Mouse (Mus musculus) limb, embryonic 11.5 days (tissue): Measurements from ENCODE around the gene Plk5. TPM values are rescaled to one million over a fixed set of nuclear protein-coding genes. Genes with fewer than 3 reads are reported as not detected.

Experiments
- ATAC-seq: fragments of 200-750 bp; cut with Nextera tagmentation; 2 replicates; pipeline ENCODE4 v1.8.0; 2017; ENCODE audit warnings: low read depth; ENCODE audit not compliant: insufficient number of reproducible peaks, low FRiP score, low TSS enrichment
- DNase-seq: peaks from one replicate; pipeline ENCODE4 v3.0.0-alpha.2; 2015; ENCODE audit warnings: low spot score
- H3K27ac ChIP-seq: fragments of 300-500 bp; sonication (generic); replicated peaks from 2 replicates; pipeline ENCODE4 v1.5.1; 2014; ENCODE audit warnings: low read depth, mild to moderate bottlenecking, low read length
- H3K27me3 ChIP-seq: fragments of 300-500 bp; sonication (generic); 2 replicates; pipeline ENCODE4 v1.6.1; 2014; ENCODE audit warnings: mild to moderate bottlenecking, low read length, mixed read lengths; ENCODE audit not compliant: control insufficient read depth, insufficient read depth
- H3K36me3 ChIP-seq: fragments of 300-500 bp; sonication (generic); 2 replicates; pipeline ENCODE4 v1.6.1; 2014; ENCODE audit warnings: mild to moderate bottlenecking, low read length, moderate library complexity, mixed read lengths; ENCODE audit not compliant: control insufficient read depth, insufficient read depth
- H3K4me1 ChIP-seq: fragments of 300-500 bp; sonication (generic); 2 replicates; pipeline ENCODE4 v1.6.1; 2014; ENCODE audit warnings: low read length, mixed read lengths; ENCODE audit not compliant: control insufficient read depth, insufficient read depth
- H3K4me2 ChIP-seq: fragments of 300-500 bp; sonication (generic); 2 replicates; pipeline ENCODE4 v1.6.1; 2014; ENCODE audit warnings: low read depth, mild to moderate bottlenecking, moderate library complexity; ENCODE audit not compliant: severe bottlenecking
- H3K4me3 ChIP-seq: fragments of 300-500 bp; sonication (generic); 2 replicates; pipeline ENCODE4 v1.5.1; 2014; ENCODE audit warnings: low read depth, low read length
- H3K9ac ChIP-seq: fragments of 300-500 bp; sonication (generic); 2 replicates; pipeline ENCODE4 v1.6.1; 2014; ENCODE audit warnings: mild to moderate bottlenecking, low read length
- H3K9me3 ChIP-seq: fragments of 300-500 bp; sonication (generic); 2 replicates; pipeline ENCODE4 v1.6.1; 2016; ENCODE audit warnings: low read length; ENCODE audit not compliant: control insufficient read depth
- whole genome bisulfite sequencing: fragments of 180-500 bp; shearing (Covaris S2); extraction: QIAGEN DNeasy Blood & Tissue Kit; methylation state at CpG from one replicate; pipeline ENCODE4 v1.1.7; 2014; 5-methylcytosine and 5-hydroxymethylcytosine counted together
- polyA plus RNA-seq: library from polyadenylated mRNA; unstranded; fragments of >200 nt; fragmentation: Nextera tagmentation; extraction: Ambion mirVana; gene quantifications from 2 replicates; pipeline ENCODE4 v1.2.1, GENCODE M21; 2014

Plk5 gene
- polyA plus RNA-seq, 1 experiment from 2014 or later = 0.49 TPM

DNA sequence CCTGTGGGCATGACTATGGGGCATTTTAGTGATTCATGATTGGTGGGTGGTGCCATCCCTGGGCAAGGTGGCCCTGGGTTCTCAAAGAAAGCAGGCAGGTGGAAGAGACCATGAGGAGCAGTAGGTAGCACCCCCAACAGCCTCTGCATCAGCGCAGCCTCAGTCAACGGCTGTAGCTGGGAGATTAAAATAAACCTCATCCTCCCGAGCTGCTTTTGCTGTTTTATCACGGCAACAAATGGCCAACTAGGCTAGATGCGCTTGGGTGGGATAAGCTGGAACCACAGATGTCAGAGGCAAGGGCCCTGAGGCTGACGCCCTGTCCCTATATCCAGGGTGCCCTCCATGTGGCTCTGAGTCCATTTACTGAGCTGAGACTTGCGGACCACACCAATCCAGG lies 28.4 kb downstream of the Plk5 start:
- no peak overlapping the region for H3K27ac ChIP-seq
- 87% methylated on average over 7 of the region's 7 CpGs for WGBS
- H3K36me3 ChIP-seq = peaks cover 25% of the 10 kb centered on the region
- H3K9me3 ChIP-seq = no peaks in the 10 kb centered on the region
- H3K27me3 ChIP-seq = no peaks in the 10 kb centered on the region
- H3K4me1 ChIP-seq = peaks cover 37% of the 10 kb centered on the region
- H3K9ac ChIP-seq = peak overlapping the region; percentile 96
- ATAC-seq = no peak
- H3K4me3 ChIP-seq = peak overlapping the region; percentile 99
- H3K4me2 ChIP-seq = peak overlapping the region; percentile 90
- no peak for DNase-seq

DNA sequence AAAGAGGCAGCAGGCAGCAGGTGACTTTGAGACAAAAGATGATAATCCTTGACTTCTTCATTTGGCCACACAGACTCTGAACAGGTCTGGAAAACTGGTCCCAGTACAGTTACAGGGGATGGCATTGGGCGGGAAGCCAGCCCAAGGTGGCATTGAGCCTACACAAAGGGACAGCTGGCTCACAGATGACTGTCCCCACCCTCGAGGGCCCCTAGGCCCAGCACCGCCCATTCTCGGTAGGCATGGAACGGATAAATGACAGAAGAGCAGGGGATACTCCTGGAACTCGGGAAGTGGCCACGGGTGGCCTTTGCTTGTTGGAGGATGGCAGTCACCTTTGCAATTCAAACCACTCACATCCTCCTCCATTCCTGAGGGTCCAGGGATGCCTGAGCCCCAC lies 29.1 kb downstream of the Plk5 start:
- Histone ChIP-seq H3K36me3 (peaks cover 23% of the 10 kb centered on the region), H3K4me1 (peaks cover 37% of the 10 kb centered on the region), H3K9ac (peak overlapping the region; percentile 96), H3K27me3 (no peaks in the 10 kb centered on the region), H3K27ac (peak overlapping the region; percentile 78; the same call in 1 of the 2 replicates), H3K9me3 (no peaks in the 10 kb centered on the region), H3K4me2 (peak overlapping the region; percentile 90), H3K4me3 (peak overlapping the region; percentile 99)
- ATAC-seq (no peak), DNase-seq (no peak)
- WGBS = 39% methylated on average over 7 of the region's 7 CpGs

DNA sequence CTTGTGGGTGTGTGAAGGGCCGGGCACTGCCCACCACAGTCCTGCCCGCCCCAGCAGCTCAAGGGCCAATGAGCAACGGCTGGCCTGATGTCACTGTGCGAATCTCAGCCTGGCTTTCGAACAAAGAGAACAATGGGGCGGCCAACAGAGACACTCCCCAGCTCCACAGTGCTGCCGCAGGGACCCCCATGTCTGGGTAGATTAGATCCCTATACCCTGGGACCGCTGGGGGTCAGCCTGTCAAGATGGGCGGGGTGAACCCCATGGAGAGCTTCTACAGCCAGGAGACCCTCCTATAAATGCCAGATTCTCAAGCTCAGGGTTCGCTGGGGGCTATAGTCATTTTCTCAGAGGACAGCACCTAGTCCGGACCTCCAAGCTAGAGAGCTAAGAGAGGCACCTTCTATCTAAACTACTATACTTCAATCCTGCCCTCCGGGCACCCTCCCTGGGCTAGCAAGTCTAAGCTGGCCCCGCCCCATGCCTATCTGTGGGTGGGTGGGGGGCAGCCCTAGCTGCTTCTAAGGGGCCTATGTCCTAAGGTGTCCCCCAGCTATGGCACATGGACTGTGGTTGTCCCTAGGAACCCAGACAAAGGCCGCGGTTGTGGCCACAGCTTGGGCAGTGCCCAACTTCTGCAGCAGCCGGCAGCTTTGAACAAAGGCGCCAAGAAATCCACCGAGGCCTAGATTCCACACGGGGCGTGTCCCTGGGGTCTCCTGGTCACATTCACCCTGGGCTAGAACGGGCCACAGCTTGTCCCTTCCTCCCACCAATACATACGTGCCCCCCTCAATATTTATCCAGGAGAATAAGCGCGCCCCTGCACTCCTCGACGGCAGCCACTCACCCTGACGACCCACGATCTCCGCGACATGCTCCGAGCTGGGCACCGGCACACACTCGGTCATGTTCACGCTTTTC lies 29.8 kb downstream of the Plk5 start:
- DNase-seq = peak; percentile 73
- Histone ChIP-seq H3K4me2 (peak overlapping the region; percentile 90), H3K36me3 (peaks cover 21% of the 10 kb centered on the region), H3K4me3 (peak overlapping the region; percentile 99), H3K4me1 (peaks cover 37% of the 10 kb centered on the region), H3K27me3 (no peaks in the 10 kb centered on the region), H3K9me3 (no peaks in the 10 kb centered on the region), H3K27ac (peak overlapping the region; percentile 78), H3K9ac (peak overlapping the region; percentile 96)
- ATAC-seq = peak; percentile 38; the same call in 1 of the 2 replicates
- 1% methylated on average over 34 of the region's 34 CpGs for WGBS

DNA sequence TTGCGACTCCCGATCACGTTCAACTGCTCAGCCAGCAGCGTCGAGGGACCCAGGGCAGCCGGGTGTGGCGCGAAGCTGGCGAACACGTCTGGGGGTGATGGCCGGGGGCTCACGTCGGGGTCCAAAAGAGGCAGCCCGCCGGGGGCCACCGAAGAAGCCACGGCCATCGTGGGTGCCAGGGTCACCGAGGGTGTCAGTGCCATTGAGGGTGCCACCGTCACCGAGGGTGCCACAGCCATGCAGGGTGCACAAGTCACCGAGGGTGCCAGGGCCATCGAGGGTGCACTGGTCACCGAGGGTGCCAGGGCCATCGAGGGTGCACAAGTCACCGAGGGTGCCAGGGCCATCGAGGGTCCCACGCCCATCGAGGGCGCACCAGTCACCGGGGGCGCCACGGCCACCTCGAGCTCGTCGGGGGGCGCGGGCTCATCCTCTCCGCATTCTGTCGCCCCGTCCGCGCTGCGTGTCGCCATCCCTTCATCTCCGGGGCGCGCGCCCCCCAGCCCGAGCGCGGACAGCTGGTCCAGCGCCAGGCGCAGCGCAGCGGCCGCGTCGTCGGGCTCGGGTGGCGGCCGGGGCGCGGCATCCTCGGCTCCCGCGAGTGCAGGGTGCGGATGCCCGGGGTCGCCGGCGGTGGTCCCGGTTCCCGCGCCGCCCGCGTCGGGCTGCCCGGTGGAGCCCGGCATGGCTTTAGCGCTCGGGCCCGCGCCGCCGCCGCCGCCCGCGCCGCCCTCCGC lies 30.6 kb downstream of the Plk5 start:
- H3K4me1 ChIP-seq = peaks cover 37% of the 10 kb centered on the region
- DNase-seq (peak; percentile 50), ATAC-seq (no peak)
- H3K4me2 ChIP-seq = peak overlapping the region; percentile 90
- peak overlapping the region; percentile 78 for H3K27ac ChIP-seq
- WGBS = under 1% methylated on average over 59 of the region's 94 CpGs
- peak overlapping the region; percentile 96 for H3K9ac ChIP-seq
- no peaks in the 10 kb centered on the region for H3K27me3 ChIP-seq
- H3K4me3 ChIP-seq = peak overlapping the region; percentile 99
- no peaks in the 10 kb centered on the region for H3K9me3 ChIP-seq
- peaks cover 19% of the 10 kb centered on the region for H3K36me3 ChIP-seq

DNA sequence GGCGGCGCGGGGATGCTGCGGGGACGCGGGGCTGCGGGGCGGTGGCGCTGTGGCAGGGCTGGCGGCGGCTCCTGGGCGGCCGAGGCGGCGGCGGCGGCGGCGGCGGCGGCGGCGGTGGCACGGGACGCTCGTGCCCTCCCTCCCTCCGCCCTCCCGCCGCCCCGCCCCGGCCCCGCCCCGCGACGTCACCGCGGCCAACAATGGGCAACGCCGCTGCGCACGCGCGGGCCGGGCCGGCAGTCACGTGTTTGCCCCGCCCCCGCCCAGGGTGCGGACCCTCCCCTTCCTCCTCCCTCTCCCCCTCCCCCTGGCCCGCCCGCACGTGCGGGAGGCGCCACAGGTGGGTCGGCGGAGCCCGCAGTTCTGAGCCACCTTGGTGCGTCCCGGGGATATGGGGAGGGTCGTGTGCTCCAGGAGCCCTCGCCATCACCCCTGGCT lies 31.3 kb downstream of the Plk5 start, which contains the start of gene Mex3d:
Gene Mex3d, minus strand, starts transcription at position 138 of the 438 bp plus-strand sequence.
- Histone ChIP-seq H3K4me1 (peaks cover 37% of the 10 kb centered on the region), H3K36me3 (peaks cover 16% of the 10 kb centered on the region)

DNA sequence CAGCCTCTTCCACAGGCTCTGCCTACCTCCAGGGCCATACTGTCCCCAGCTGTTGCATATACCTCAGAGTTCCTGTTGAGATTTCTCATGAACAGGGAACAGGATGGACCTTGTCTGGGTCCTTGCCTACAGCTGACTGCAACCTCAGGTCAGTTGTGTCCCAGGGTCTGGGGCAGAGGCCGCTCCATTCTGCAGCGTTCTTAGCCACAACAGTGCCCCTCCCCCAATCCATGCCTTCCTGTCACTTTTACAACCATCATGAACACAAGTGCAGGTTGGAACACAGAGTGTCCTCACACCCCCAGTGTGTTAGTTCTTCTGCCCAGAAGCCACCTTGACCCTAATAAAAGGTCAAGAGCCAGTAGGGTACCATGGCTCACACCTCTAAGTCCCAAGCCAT lies 32.5 kb downstream of the Plk5 start:
- 11% methylated on average over 2 of the region's 2 CpGs for WGBS
- DNase-seq (no peak), ATAC-seq (no peak)
- Histone ChIP-seq H3K4me2 (peak overlapping the region; percentile 92; the same call in 1 of the 2 replicates), H3K36me3 (peaks cover 22% of the 10 kb centered on the region), H3K4me3 (no peak overlapping the region), H3K9ac (no peak overlapping the region), H3K27me3 (no peaks in the 10 kb centered on the region), H3K27ac (no peak overlapping the region), H3K4me1 (peaks cover 28% of the 10 kb centered on the region), H3K9me3 (no peaks in the 10 kb centered on the region)

More for the DNA sequence above, 31.3 kb downstream of the Plk5 start, which contains the start of gene Mex3d:
- no peaks in the 10 kb centered on the region for H3K9me3 ChIP-seq
- DNase-seq = peak; percentile 93
- 0% methylated on average over 17 of the region's 61 CpGs for WGBS
- H3K4me3 ChIP-seq = peak within 1 kb of the TSS; percentile 99
- peak within 1 kb of the TSS; percentile 78 for H3K27ac ChIP-seq
- no peaks in the 10 kb centered on the region for H3K27me3 ChIP-seq
- H3K9ac ChIP-seq = peak within 1 kb of the TSS; percentile 96
- ATAC-seq = peak; percentile 36; the same call in 1 of the 2 replicates
- peak within 1 kb of the TSS; percentile 92 for H3K4me2 ChIP-seq

DNA sequence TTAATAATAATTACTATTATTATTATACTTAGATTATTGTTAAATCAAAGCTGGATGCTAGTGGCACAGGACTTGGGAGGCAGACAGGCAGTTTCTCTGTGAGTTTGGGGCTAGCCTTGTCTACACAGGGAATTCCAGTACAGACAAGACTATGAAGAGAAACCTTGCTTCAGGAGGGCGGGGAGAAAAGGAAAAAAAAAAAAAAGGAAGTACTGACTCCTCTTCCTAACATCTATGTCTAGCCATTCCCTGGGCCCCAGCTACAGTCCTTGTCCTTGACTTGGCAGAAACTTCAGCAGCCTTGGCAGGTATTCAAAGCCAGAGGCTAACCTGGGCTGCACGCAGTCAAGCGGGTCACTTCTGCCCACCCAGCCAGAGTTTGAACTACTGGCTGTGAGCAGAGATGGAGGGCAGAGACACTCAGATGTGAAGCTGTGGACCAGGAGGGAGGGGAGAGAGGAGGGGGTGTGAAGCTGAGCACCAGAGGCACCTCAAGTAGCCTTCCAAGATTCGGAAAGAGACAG lies 33.0 kb downstream of the Plk5 start:
- H3K27ac ChIP-seq = no peak overlapping the region
- ATAC-seq (no peak), DNase-seq (no peak)
- no peak overlapping the region for H3K4me3 ChIP-seq
- H3K27me3 ChIP-seq = no peaks in the 10 kb centered on the region
- H3K36me3 ChIP-seq = peaks cover 27% of the 10 kb centered on the region
- WGBS = 81% methylated on average over 4 of the region's 4 CpGs
- H3K4me1 ChIP-seq = peaks cover 23% of the 10 kb centered on the region
- H3K4me2 ChIP-seq = no peak overlapping the region
- no peak overlapping the region for H3K9ac ChIP-seq
- H3K9me3 ChIP-seq = no peaks in the 10 kb centered on the region

DNA sequence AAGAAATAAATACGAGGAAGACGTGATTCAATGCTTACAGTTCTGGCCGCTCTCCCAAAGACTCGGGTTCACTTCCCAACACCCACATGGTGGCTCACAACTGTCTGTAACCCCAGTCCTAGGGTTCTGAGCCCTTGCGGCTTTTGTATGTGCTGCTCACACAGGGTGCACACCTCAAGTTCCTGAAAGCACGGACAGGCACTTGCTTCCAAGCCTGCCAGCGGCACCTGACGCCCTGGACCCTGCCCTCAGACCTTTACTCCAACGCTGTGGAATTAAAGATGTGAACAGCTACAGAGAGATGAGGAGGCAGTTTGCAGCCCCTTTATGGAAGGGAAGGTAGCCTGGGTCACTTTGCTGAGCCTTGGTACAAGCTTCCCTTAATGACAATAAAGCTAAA lies 34.4 kb downstream of the Plk5 start:
- DNase-seq = no peak
- 88% methylated on average over 9 of the region's 9 CpGs for WGBS
- Histone ChIP-seq H3K36me3 (peaks cover 34% of the 10 kb centered on the region), H3K4me1 (peaks cover 11% of the 10 kb centered on the region), H3K9me3 (no peaks in the 10 kb centered on the region), H3K9ac (no peak overlapping the region), H3K27ac (no peak overlapping the region), H3K4me2 (peak overlapping the region; percentile 0; the same call in 1 of the 2 replicates), H3K27me3 (no peaks in the 10 kb centered on the region), H3K4me3 (no peak overlapping the region)
- ATAC-seq = no peak
